Mouse (Mus musculus): ENCODE results near the gene Ginm1. TPM values are rescaled to one million over a fixed set of nuclear protein-coding genes. Genes with fewer than 3 reads are reported as not detected.

The Ginm1 gene
- total RNA-seq (2014; fragmentation: Nextera tagmentation) = 21.5 and 27.4 TPM in 2 replicates
- 48.8 and 57.1 TPM in 2 replicates for total RNA-seq (2017)

- peak; percentile 94 for ATAC-seq (replicated peaks; ENCODE audit: low FRiP score, low TSS enrichment, poor library complexity, severe bottlenecking)
These were observed at the start of gene Ginm1, which contains the start of gene Ppil4 for GRCm38 (mm10) chr10:7792751-7793385. TSS of gene Ginm1 (minus strand) at chr10:7792824. TSS of gene Ppil4 (plus strand) at chr10:7792891.

GRCm38 (mm10) chr10:7841571-7842080 lies 49.0 kb upstream of the Ginm1 start:
- ATAC-seq (replicated peaks; ENCODE audit: low FRiP score, low TSS enrichment, poor library complexity, severe bottlenecking) = peak; percentile 54; the same call in 1 of the 2 replicates

GRCm38 (mm10) chr10:7840785-7841184 lies 48.2 kb upstream of the Ginm1 start:
- no peak for ATAC-seq (replicated peaks; ENCODE audit: low FRiP score, low TSS enrichment, poor library complexity, severe bottlenecking)

- ATAC-seq (replicated peaks; ENCODE audit: low FRiP score, low TSS enrichment, poor library complexity, severe bottlenecking) = no peak
These were observed 47.7 kb upstream of the Ginm1 start for GRCm38 (mm10) chr10:7840353-7840733.

DNA sequence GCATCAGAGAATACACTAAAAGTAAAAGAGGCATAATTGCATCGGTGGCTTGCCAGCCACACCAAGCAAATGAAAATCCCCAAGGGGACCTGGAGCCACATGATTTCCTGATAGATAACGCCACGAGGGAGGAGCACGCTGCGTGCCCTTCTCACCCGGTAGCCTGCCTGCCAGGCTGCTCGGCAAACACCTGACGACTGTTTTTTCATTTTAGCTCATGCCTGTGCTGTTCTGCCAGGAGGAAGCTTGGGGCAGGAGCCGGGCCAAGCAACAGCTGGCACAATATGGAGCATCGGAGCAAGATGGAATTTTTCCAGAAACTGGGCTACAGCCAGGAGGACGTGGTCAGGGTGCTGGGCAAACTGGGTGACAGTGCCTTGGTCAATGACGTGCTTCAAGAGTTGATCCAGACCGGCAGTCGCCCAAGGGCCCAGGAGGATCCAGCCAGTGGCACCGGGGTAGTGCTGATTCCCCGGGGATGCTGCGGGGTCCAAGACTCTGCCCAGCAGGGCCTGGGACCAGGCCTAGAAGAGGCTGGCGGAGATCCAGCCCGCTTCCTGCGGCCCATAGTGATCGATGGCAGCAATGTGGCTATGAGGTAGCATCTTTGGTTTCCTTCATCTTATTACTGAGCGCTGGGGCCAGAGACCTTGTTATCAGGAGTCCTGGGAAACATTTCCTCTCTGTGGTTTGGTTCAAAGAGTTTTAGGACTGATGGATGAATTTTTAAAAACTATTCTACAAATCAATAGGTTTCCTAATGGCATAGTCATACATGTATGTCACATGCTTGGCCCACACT lies 47.1 kb upstream of the Ginm1 start:
- ATAC-seq (replicated peaks; ENCODE audit: low FRiP score, low TSS enrichment, poor library complexity, severe bottlenecking) = no peak

GRCm38 (mm10) chr10:7838874-7839421 lies 46.3 kb upstream of the Ginm1 start:
- ATAC-seq (replicated peaks; ENCODE audit: low FRiP score, low TSS enrichment, poor library complexity, severe bottlenecking) = no peak

- ATAC-seq (replicated peaks; ENCODE audit: low FRiP score, low TSS enrichment, poor library complexity, severe bottlenecking) = no peak
These were observed 45.4 kb upstream of the Ginm1 start for GRCm38 (mm10) chr10:7838036-7838435.

GRCm38 (mm10) chr10:7837446-7837845 lies 44.8 kb upstream of the Ginm1 start:
- no peak for ATAC-seq (replicated peaks; ENCODE audit: low FRiP score, low TSS enrichment, poor library complexity, severe bottlenecking)

DNA sequence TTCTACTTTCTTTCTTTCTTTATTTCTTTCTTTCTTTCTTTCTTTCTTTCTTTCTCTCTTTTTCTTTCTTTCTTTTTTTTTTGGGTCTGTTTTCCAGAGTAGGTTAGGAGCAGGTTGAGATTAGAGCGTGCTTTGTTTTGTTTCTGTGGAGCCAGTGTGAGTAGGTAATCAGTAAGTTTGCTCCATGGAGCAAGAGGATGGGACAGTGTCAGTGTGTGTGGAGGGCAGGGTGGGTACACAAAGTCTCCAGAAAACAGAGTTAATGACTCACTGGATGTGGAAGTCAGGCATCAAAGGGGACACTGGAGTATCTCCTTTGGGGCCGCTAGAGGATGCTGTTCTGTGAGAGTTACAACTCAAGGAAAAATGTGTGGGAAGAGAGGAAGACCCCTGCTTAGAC lies 44.3 kb upstream of the Ginm1 start:
- no peak for ATAC-seq (replicated peaks; ENCODE audit: low FRiP score, low TSS enrichment, poor library complexity, severe bottlenecking)

DNA sequence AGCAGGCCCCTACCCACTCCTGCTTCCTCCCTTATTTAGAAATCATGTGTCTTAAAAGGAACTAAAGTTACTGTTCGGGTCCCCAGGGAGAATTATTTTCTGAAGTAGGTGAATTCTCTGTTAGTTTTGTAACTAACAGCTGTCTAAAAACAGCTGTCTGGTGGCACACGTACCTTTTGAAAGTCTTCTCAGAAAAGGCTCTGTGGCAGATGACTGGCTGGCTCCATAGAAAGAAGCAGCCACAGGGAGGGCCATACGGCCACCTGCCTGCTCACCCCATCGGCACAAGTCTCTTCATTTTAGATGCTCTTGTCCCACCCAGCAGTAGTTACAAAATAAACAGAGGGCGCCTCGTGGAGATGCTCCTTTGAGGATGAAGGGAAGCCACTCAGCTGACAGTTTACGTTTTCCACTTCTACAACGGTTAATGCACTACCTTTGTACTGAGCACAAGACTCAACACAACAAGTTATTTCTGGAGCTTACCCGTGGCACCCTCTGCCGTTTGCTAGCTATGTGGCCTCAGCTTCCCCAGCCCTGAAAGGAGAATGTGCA lies 42.1 kb upstream of the Ginm1 start:
- ATAC-seq (replicated peaks; ENCODE audit: low FRiP score, low TSS enrichment, poor library complexity, severe bottlenecking) = no peak

GRCm38 (mm10) chr10:7833377-7834165 lies 40.9 kb upstream of the Ginm1 start:
- no peak for ATAC-seq (replicated peaks; ENCODE audit: low FRiP score, low TSS enrichment, poor library complexity, severe bottlenecking)

GRCm38 (mm10) chr10:7832171-7832676 lies 39.6 kb upstream of the Ginm1 start, which contains the start of gene Zc3h12d:
TSS of gene Zc3h12d (plus strand) at chr10:7832470.
- ATAC-seq (replicated peaks; ENCODE audit: low FRiP score, low TSS enrichment, poor library complexity, severe bottlenecking) = peak; percentile 69

DNA sequence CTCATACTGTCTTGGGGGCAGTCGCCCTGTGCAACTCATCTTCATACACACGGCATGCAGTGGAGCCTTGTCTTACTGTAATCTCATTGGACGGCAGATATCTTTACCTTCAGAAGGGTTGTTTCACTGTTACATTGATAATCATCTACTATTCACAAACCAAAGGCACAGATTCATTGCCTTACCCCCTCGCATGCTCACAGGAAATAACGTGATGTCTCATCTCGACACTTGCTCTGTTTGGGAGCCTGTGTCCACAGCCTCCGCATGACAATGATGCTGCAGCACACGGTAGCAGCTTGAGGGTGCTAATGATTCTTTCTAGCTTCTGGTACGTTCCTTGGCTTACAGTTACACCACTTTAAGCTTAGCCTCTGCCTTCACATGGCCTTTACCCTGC lies 33.5 kb upstream of the Ginm1 start:
- no peak for ATAC-seq (replicated peaks; ENCODE audit: low FRiP score, low TSS enrichment, poor library complexity, severe bottlenecking)

DNA sequence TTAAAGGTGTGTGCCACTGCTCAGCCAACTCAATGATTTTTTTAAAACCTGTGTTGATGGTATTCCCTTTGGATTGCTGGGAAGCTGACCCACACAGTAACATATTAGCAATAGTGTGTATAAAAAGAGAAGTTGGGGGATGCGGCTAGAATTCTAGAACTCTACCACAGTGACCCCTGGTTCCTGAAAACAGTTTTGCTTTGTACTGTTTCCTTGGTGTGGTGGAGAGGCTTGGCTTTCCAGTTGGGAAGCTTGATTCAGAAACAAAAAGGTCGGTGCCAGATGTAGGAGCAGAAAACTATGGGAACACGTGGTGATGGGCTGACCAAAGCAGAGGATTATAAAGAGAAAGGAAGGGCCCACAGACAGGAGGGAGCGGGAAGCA lies 32.6 kb upstream of the Ginm1 start:
- no peak for ATAC-seq (replicated peaks; ENCODE audit: low FRiP score, low TSS enrichment, poor library complexity, severe bottlenecking)

- no peak for ATAC-seq (replicated peaks; ENCODE audit: low FRiP score, low TSS enrichment, poor library complexity, severe bottlenecking)
These were observed 32.1 kb upstream of the Ginm1 start for GRCm38 (mm10) chr10:7824663-7825280.

DNA sequence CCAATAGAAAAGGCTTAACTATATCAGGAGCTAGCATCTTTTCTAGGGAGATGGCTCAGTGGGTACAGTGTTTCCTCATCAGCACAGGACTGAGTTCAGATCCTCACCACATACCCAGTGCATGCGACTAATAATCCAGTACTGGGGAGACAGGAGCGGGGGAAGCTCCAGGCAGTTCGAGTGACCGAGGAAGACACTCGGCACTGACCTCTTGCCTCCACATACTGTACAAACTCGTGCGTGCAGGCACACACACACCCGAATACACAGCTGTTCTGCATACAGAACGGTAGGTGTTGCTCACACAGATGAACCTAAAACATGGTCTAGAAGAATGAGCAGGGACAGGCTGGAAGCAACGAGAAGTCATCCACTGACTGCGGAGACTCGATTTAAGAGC lies 29.4 kb upstream of the Ginm1 start:
- no peak for ATAC-seq (replicated peaks; ENCODE audit: low FRiP score, low TSS enrichment, poor library complexity, severe bottlenecking)

- no peak for ATAC-seq (replicated peaks; ENCODE audit: low FRiP score, low TSS enrichment, poor library complexity, severe bottlenecking)
These were observed 27.5 kb upstream of the Ginm1 start for GRCm38 (mm10) chr10:7820171-7820570.

DNA sequence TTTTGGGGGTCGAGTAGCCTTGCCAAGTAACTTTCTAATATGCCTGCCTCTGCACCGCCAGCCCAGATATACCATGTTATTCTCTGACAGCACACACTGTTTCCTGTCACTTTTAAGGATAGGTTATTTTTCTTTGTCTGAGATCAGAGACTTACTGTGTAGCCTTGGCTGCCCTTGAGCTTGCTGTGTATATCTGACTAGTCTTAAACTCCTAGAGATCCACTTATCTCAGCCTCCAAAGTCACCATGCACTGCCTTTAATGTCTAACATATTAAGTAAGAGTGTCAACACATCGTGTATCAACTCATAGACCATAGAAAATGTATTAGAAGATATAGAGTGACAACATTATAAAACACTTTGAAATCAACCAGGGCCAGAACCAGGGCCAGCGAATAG lies 27.0 kb upstream of the Ginm1 start:
- ATAC-seq (replicated peaks; ENCODE audit: low FRiP score, low TSS enrichment, poor library complexity, severe bottlenecking) = no peak

- no peak for ATAC-seq (replicated peaks; ENCODE audit: low FRiP score, low TSS enrichment, poor library complexity, severe bottlenecking)
These were observed 26.5 kb upstream of the Ginm1 start for GRCm38 (mm10) chr10:7819156-7819555.
